7 mouse cellular contexts compared by ENCODE assay signal in the genomic region with DNA sequence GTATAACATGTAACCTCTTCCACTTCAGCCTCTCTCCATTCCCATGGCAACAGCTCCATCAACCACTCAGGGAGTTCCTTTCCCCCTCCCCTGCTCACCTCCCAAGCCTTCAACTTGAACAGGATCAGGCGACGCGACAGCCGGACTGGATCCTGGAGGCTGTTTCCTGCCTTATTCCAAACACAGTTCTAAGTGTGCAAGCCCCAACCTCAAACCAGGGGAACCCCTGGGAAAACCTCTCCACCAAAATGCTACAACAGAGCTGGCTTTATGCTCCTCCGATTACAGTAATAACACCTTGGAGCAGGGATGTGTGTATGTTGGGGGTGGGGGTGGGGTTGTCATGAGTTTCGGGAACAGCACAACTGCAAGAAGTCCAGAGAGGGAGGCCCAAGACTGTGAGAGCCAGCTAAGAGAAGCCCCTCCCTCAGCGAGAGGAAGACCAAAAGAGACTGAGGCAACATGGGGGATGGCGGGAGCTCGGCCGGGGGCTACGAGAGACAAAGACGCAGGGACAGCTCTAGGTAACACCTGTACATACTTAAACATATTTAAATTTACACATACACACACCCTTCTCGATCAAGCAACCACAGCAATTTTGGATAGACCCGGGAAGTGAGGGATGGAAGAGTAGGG. TPM values are rescaled to one million over a fixed set of nuclear protein-coding genes. Genes with fewer than 3 reads are reported as not detected.
A peak's percentile ranks its signal among the peaks of the same experiment; 100 is the strongest.
DNase-seq lines count a peak whose midpoint lies in the region; ATAC-seq and TF ChIP-seq lines count a peak whose summit lies in the region.

No protein-coding gene starts in this region.

- peak overlapping the region; percentile 46 for H3K4me2 ChIP-seq in CH12.LX (ENCODE audit: insufficient read depth, low read depth, poor library complexity, severe bottlenecking)
- H3K4me2 ChIP-seq in forebrain, embryonic 16.5 days (ENCODE audit: low read length), result peak overlapping the region; percentile 88
- H3K4me2 ChIP-seq in liver, embryonic 15.5 days, result peak overlapping the region; percentile 92

- no peak overlapping the region for H3K27ac ChIP-seq in CH12.LX (ENCODE audit: insufficient read depth, low read depth)
- peak overlapping the region; percentile 93 for H3K27ac ChIP-seq in forebrain, embryonic 16.5 days (ENCODE audit: low read length)
- H3K27ac ChIP-seq in liver, embryonic 15.5 days (replicated peaks), result no peak overlapping the region

- intact Hi-C loops in left cerebral cortex, postnatal 25 days (cut with DNase I), result loop anchor here (2.0 to 10.0 kb wide), 3 partner anchors 36 to 203 kb away; a partner anchor contains a TSS

- peaks cover 9 to 40% of the 10 kb centered on the region in 2 experiments for H3K4me1 ChIP-seq in CH12.LX (ENCODE audit: control insufficient read depth in 1 of 2, insufficient read depth in 2 of 2)
- H3K4me1 ChIP-seq in forebrain, embryonic 16.5 days (replicated peaks; ENCODE audit: control insufficient read depth, insufficient read depth, low read length), result peaks cover 64% of the 10 kb centered on the region
- peaks cover 71% of the 10 kb centered on the region for H3K4me1 ChIP-seq in liver, embryonic 15.5 days (replicated peaks)

- ATAC-seq in forebrain, embryonic 16.5 days, result no peak
- no peak for ATAC-seq in liver, embryonic 15.5 days (ENCODE audit: insufficient read depth)

- no peaks in the 10 kb centered on the region; the same call in 1 of the 2 replicates for H3K79me2 ChIP-seq in CH12.LX (replicated peaks; ENCODE audit: control insufficient read depth, extremely low read depth, insufficient read depth, poor library complexity, severe bottlenecking)

- H3K9me3 ChIP-seq in CH12.LX (replicated peaks; ENCODE audit: low read length), result no peaks in the 10 kb centered on the region
- H3K9me3 ChIP-seq in forebrain, embryonic 16.5 days (ENCODE audit: control insufficient read depth, low read length), result no peaks in the 10 kb centered on the region
- H3K9me3 ChIP-seq in liver, embryonic 15.5 days (replicated peaks), result no peaks in the 10 kb centered on the region

- under 1% methylated on average over 14 of the region's 14 CpGs for WGBS in forebrain, embryonic 16.5 days
- 30% methylated on average over 14 of the region's 14 CpGs for WGBS in liver, embryonic 15.5 days (ENCODE audit: insufficient replicate concordance)

- peaks cover 4 to 17% of the 10 kb centered on the region in 2 experiments for H3K36me3 ChIP-seq in CH12.LX (replicated peaks in 1 of 2; ENCODE audit: control insufficient read depth in 1 of 2, insufficient read depth in 1 of 2, low read length in 1 of 2)
- no peaks in the 10 kb centered on the region for H3K36me3 ChIP-seq in forebrain, embryonic 16.5 days (ENCODE audit: control insufficient read depth, insufficient read depth)
- no peaks in the 10 kb centered on the region for H3K36me3 ChIP-seq in liver, embryonic 15.5 days (replicated peaks)

- TF ChIP-seq EP300 in CH12.LX (IDR thresholded peaks at IDR 0.05; ENCODE audit: low read length), result no peak

- dilution Hi-C loops in CH12.LX (cut with MboI; ENCODE audit: extremely low pct_ligation_motif_present, extremely low pct_unique_long_range_greater_than_20kb, low sequenced_read_pairs), result no loop called here

- in situ Hi-C loops in CH12.LX (cut with MboI; ENCODE audit: low pct_ligation_motif_present, low pct_unique_long_range_greater_than_20kb, low sequenced_read_pairs), result loop anchor here (5.0 kb wide), 1 partner anchor 66 kb away; no protein-coding TSS in a partner anchor

- H3K9ac ChIP-seq in CH12.LX (ENCODE audit: insufficient read depth, low read depth), result peak overlapping the region; percentile 84; the same call in 1 of the 2 replicates
- peak overlapping the region; percentile 91 for H3K9ac ChIP-seq in forebrain, embryonic 16.5 days (replicated peaks; ENCODE audit: low read depth, low read length)
- H3K9ac ChIP-seq in liver, embryonic 15.5 days, result peak overlapping the region; percentile 52; the same call in 1 of the 2 replicates

- TF ChIP-seq RAD21 in CH12.LX (IDR thresholded peaks at IDR 0.05; ENCODE audit: low read depth, low read length), result no peak

- H3K4me3 ChIP-seq in CH12.LX (replicated peaks in 1 of 3; ENCODE audit: low read depth in 2 of 3, low read length in 2 of 3, poor library complexity in 1 of 3), result peak overlapping the region; percentile 66 to 83 (median 72)
- H3K4me3 ChIP-seq in forebrain, embryonic 16.5 days (replicated peaks; ENCODE audit: low read length), result peak overlapping the region; percentile 76
- H3K4me3 ChIP-seq in liver, embryonic 15.5 days (replicated peaks), result peak overlapping the region; percentile 59

- DNase-seq in 3T3-L1 (ENCODE audit: low read depth, low spot score), result peak; percentile 26
- no peak for DNase-seq in CH12.LX (ENCODE audit: extremely low read depth)
- DNase-seq in spleen, postnatal 36 days (ENCODE audit: low spot score in 2 of 2), result no peak
- no peak for DNase-seq in left cerebral cortex, postnatal 25 days (ENCODE audit: low spot score in 2 of 2)
- DNase-seq in right cerebral cortex, postnatal 36 days (ENCODE audit: low spot score in 2 of 2), result no peak

- peaks cover 21% of the 10 kb centered on the region for H3K27me3 ChIP-seq in CH12.LX (replicated peaks)
- H3K27me3 ChIP-seq in forebrain, embryonic 16.5 days (replicated peaks; ENCODE audit: control insufficient read depth, insufficient read depth, low read length), result no peaks in the 10 kb centered on the region
- H3K27me3 ChIP-seq in liver, embryonic 15.5 days, result peaks cover 66% of the 10 kb centered on the region

- TF ChIP-seq POLR2A in CH12.LX (IDR thresholded peaks at IDR 0.05; ENCODE audit: low read depth, low read length), result no peak

- TF ChIP-seq CTCF in CH12.LX (conservative IDR thresholded peaks at IDR 0.05 in 1 of 2, IDR thresholded peaks at IDR 0.05 in 1 of 2; ENCODE audit: low read depth in 2 of 2, low read length in 2 of 2), result no peak

TF ChIP-seq in CH12.LX, 34 proteins besides CTCF, POLR2A, EP300 and RAD21:
- no peak for TF ChIP-seq GABPA (IDR thresholded peaks at IDR 0.05; ENCODE audit: insufficient replicate concordance, low read depth, low read length)
- no peak for TF ChIP-seq CHD1 (IDR thresholded peaks at IDR 0.05; ENCODE audit: low read depth, low read length)
- TF ChIP-seq MAFK (IDR thresholded peaks at IDR 0.05; ENCODE audit: insufficient replicate concordance, low read length), result 0 out of 2 replicates have a peak, but pooled peaks have one; percentile 6

RNA-seq across cellular contexts. Expression of a gene that starts 2.3 kb away (rescaled TPM):
- 5.6 and 7.9 TPM in 2 replicates for total RNA-seq in CH12.LX (2012; rRNA removed)
- 0.81 and 0.99 TPM in 2 replicates for total RNA-seq in CH12.LX (2014; rRNA removed)
- 16.3 and 19.5 TPM in 2 replicates for polyA plus RNA-seq in CH12.LX (2012; ENCODE audit: insufficient read length, low read depth)
- 14.8 and 19.8 TPM in 2 replicates for polyA plus RNA-seq in forebrain, embryonic 16.5 days (2015; fragmentation: Nextera tagmentation; extraction: Ambion mirVana)
- 1.4 and 2.7 TPM in 2 replicates for polyA plus RNA-seq in liver, embryonic 15.5 days (2015; fragmentation: Nextera tagmentation; extraction: Ambion mirVana)
- total RNA-seq in left cerebral cortex, postnatal 25 days (2021), result 10 to 100 TPM; 30.1 to 30.3 TPM

RNA-seq across cellular contexts. Expression of a gene that starts 5.2 kb away (rescaled TPM):
- total RNA-seq in CH12.LX (2012; rRNA removed) (863 and 969 TPM in 2 replicates), CH12.LX (2014; rRNA removed) (1,070 and 1,251 TPM in 2 replicates)
- polyA plus RNA-seq in CH12.LX (2012; ENCODE audit: insufficient read length, low read depth), result 560 and 594 TPM in 2 replicates
- polyA plus RNA-seq in forebrain, embryonic 16.5 days (2015; fragmentation: Nextera tagmentation; extraction: Ambion mirVana), result 403 and 431 TPM in 2 replicates
- polyA plus RNA-seq in liver, embryonic 15.5 days (2015; fragmentation: Nextera tagmentation; extraction: Ambion mirVana), result 236 and 247 TPM in 2 replicates
- total RNA-seq in left cerebral cortex, postnatal 25 days (2021), result 100 to 1,000 TPM; 119 to 124 TPM

RNA-seq across cellular contexts. Expression of a gene that starts 12.4 kb away (rescaled TPM):
- total RNA-seq in CH12.LX (2012; rRNA removed) (141 and 157 TPM in 2 replicates), CH12.LX (2014; rRNA removed) (63.8 and 66.1 TPM in 2 replicates)
- 169 and 221 TPM in 2 replicates for polyA plus RNA-seq in CH12.LX (2012; ENCODE audit: insufficient read length, low read depth)
- polyA plus RNA-seq in forebrain, embryonic 16.5 days (2015; fragmentation: Nextera tagmentation; extraction: Ambion mirVana), result 14.6 and 15.4 TPM in 2 replicates
- 11.4 and 12.3 TPM in 2 replicates for polyA plus RNA-seq in liver, embryonic 15.5 days (2015; fragmentation: Nextera tagmentation; extraction: Ambion mirVana)
- 10 to 100 TPM; 46.5 to 48.8 TPM for total RNA-seq in left cerebral cortex, postnatal 25 days (2021)

RNA-seq across cellular contexts. Expression of a gene that starts 34.8 kb away (rescaled TPM):
- total RNA-seq in CH12.LX (2012; rRNA removed), result 50.7 and 55.6 TPM in 2 replicates
- 24.3 and 25.3 TPM in 2 replicates for total RNA-seq in CH12.LX (2014; rRNA removed)
- polyA plus RNA-seq in CH12.LX (2012; ENCODE audit: insufficient read length, low read depth), result 38.3 and 43.0 TPM in 2 replicates
- polyA plus RNA-seq in forebrain, embryonic 16.5 days (2015; fragmentation: Nextera tagmentation; extraction: Ambion mirVana), result 4.2 and 5.1 TPM in 2 replicates
- 0.16 and 0.20 TPM in 2 replicates for polyA plus RNA-seq in liver, embryonic 15.5 days (2015; fragmentation: Nextera tagmentation; extraction: Ambion mirVana)
- total RNA-seq in left cerebral cortex, postnatal 25 days (2021), result 100 to 1,000 TPM; 105 to 121 TPM

RNA-seq across cellular contexts. Expression of a gene that starts 46.5 kb away (rescaled TPM):
- total RNA-seq in CH12.LX (2012; rRNA removed), result 28.7 and 30.8 TPM in 2 replicates
- total RNA-seq in CH12.LX (2014; rRNA removed), result 20.3 and 23.3 TPM in 2 replicates
- 35.4 and 44.0 TPM in 2 replicates for polyA plus RNA-seq in CH12.LX (2012; ENCODE audit: insufficient read length, low read depth)
- polyA plus RNA-seq in forebrain, embryonic 16.5 days (2015; fragmentation: Nextera tagmentation; extraction: Ambion mirVana), result 4.1 and 4.7 TPM in 2 replicates
- 0.48 and 0.54 TPM in 2 replicates for polyA plus RNA-seq in liver, embryonic 15.5 days (2015; fragmentation: Nextera tagmentation; extraction: Ambion mirVana)
- 100 to 1,000 TPM; 111 to 118 TPM for total RNA-seq in left cerebral cortex, postnatal 25 days (2021)

Comparison
In these comparisons a context has a peak if more than half of its experiments do, and no peak if none do; other contexts are left out.
1. RNA of a gene that starts 12.4 kb away (polyA plus RNA-seq): 169 to 221 TPM in CH12.LX; 14.6 to 15.4 TPM in forebrain, embryonic 16.5 days and 11.4 to 12.3 TPM in liver, embryonic 15.5 days; every median in the first group is over 10 times any median in the second.
2. Peak in every context shown above with its lines, with median percentiles within 50 percentile points of each other: H3K4me2 ChIP-seq, H3K4me3 ChIP-seq and H3K9ac ChIP-seq.